Mouse (Mus musculus) liver, adult 2 months (tissue): ENCODE measurements around the gene Btf3.

Experiments
- CTCF ChIP-seq: fragments of 200-500 bp; IDR thresholded peaks from 2 replicates; pipeline ENCODE4 v1.5.1; 2011; ENCODE audit warnings: low read depth, low read length, control low read depth
- POLR2A ChIP-seq: fragments of 200-500 bp; IDR thresholded peaks from 2 replicates; pipeline ENCODE4 v1.6.1; 2011; ENCODE audit warnings: low read length, control low read depth; ENCODE audit not compliant: insufficient read depth; ENCODE audit errors: extremely low read depth

DNA sequence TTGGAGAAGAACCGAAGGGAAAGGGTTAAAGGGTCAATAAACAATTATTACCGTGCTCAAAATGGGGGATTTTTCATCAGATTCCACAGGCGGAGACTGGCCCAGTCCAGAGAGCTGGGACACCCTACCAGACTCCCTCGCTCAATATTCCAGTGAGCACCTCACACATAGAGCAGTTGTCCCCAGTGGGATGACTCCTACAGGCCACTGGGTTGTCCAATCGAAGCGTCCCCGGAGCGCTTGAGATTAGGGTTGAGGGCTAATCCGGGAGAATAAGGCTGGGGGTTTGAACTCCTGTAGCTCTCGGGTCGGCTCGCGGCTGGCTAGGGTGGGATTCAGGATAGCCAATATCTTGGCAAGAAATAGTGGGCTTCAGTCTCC lies 36.9 kb upstream of the Btf3 start:
- TF ChIP-seq CTCF: no peak
- TF ChIP-seq POLR2A: no peak
